Mouse (Mus musculus): ENCODE measurements at regions not wholly inside any gene's neighbourhood (a gene's known extent, or its start where the extent isn't known, plus 50 kb on each side); places are given as distances from the start of the nearest gene placed in this dataset.

GRCm38 (mm10) chr9:33233699-33234131 is 597.7 kb downstream of the Ets1 start:
- TF ChIP-seq CTCF (IDR thresholded peaks at IDR 0.05) (no peak), POLR2A (IDR thresholded peaks at IDR 0.05; ENCODE audit: insufficient read depth, low read depth, low read length) (no peak)

Measured in heart, adult 2 months (tissue).